Mouse (Mus musculus) bone marrow, adult 2 months (tissue): Measurements from ENCODE around the gene Ccdc6. TPM values are rescaled to one million over a fixed set of nuclear protein-coding genes. Genes with fewer than 3 reads are reported as not detected.

Experiments used
- H3K27ac ChIP-seq: fragments of 200-500 bp; 2 replicates; pipeline ENCODE4 v1.5.1; 2012; ENCODE audit warnings: low read depth, mild to moderate bottlenecking, control low read depth, inconsistent platforms, low read length; ENCODE audit not compliant: control insufficient read depth, poor library complexity, insufficient read depth
- H3K4me1 ChIP-seq: fragments of 200-500 bp; 2 replicates; pipeline ENCODE4 v1.6.1; 2011; ENCODE audit warnings: low read length; ENCODE audit not compliant: control insufficient read depth, insufficient read depth
- H3K4me3 ChIP-seq: fragments of 200-500 bp; replicated peaks from 2 replicates; pipeline ENCODE3; 2011; ENCODE audit warnings: mild to moderate bottlenecking, low read depth, low read length, control low read depth; ENCODE audit not compliant: control insufficient read depth
- CTCF ChIP-seq: fragments of 200-500 bp; IDR thresholded peaks from 2 replicates; pipeline ENCODE4 v1.5.1; 2011; ENCODE audit warnings: low read length, control low read depth; ENCODE audit not compliant: control insufficient read depth, insufficient read depth
- POLR2A ChIP-seq: fragments of 200-500 bp; IDR thresholded peaks from 2 replicates; pipeline ENCODE4 v1.6.1; 2011; ENCODE audit warnings: low read depth, mild to moderate bottlenecking, control low read depth, low read length, borderline replicate concordance; ENCODE audit not compliant: control insufficient read depth
- WGBS: fragments of 180-500 bp; shearing (Covaris S2); methylation state at CpG from one replicate; pipeline ENCODE4 v1.1.7; 2018; 5-methylcytosine and 5-hydroxymethylcytosine counted together
- polyA plus RNA-seq: library from polyadenylated mRNA; stranded (reverse); fragments of >200 nt; gene quantifications from 2 replicates; pipeline ENCODE4 v1.2.4, GENCODE M21; 2011; ENCODE audit warnings: low replicate concordance; ENCODE audit not compliant: missing spikeins, insufficient read depth, insufficient read length

The Ccdc6 gene
- polyA plus RNA-seq, 1 experiment, result 19.1 TPM

- Histone ChIP-seq H3K27ac (no peak overlapping the region), H3K4me1 (no peaks in the 10 kb centered on the region), H3K4me3 (no peak overlapping the region)
- WGBS, result 85% methylated on average over 3 of the region's 3 CpGs
- TF ChIP-seq CTCF (peak; percentile 63), POLR2A (no peak)
Measured at GRCm38 (mm10) chr10:70156431-70157165, 59.7 kb downstream of the Ccdc6 start.

- TF ChIP-seq POLR2A, result no peak
- TF ChIP-seq CTCF, result no peak
- 92% methylated on average over 12 of the region's 12 CpGs for WGBS
- no peak overlapping the region for H3K4me3 ChIP-seq
- no peak overlapping the region for H3K27ac ChIP-seq
- H3K4me1 ChIP-seq, result no peaks in the 10 kb centered on the region
Measured at GRCm38 (mm10) chr10:70159651-70160320, 62.9 kb downstream of the Ccdc6 start.

GRCm38 (mm10) chr10:70160811-70161210 lies 63.9 kb downstream of the Ccdc6 start:
- TF ChIP-seq CTCF, result no peak
- TF ChIP-seq POLR2A, result no peak
- Histone ChIP-seq H3K4me3 (no peak overlapping the region), H3K27ac (no peak overlapping the region), H3K4me1 (no peaks in the 10 kb centered on the region)
- WGBS, result 94% methylated on average over 12 of the region's 12 CpGs

- TF ChIP-seq CTCF (no peak), POLR2A (no peak)
- H3K27ac ChIP-seq, result no peak overlapping the region
- no peak overlapping the region for H3K4me3 ChIP-seq
- H3K4me1 ChIP-seq, result no peaks in the 10 kb centered on the region
- 92% methylated on average over 14 of the region's 14 CpGs for WGBS
Measured at GRCm38 (mm10) chr10:70161504-70161903, 64.6 kb downstream of the Ccdc6 start.

GRCm38 (mm10) chr10:70163681-70164080 lies 66.8 kb downstream of the Ccdc6 start:
- Histone ChIP-seq H3K27ac (no peak overlapping the region), H3K4me1 (no peaks in the 10 kb centered on the region), H3K4me3 (no peak overlapping the region)
- no peak for TF ChIP-seq CTCF
- TF ChIP-seq POLR2A, result no peak
- 91% methylated on average over 5 of the region's 5 CpGs for WGBS

GRCm38 (mm10) chr10:70165877-70166276 lies 69.0 kb downstream of the Ccdc6 start:
- 88% methylated on average over 6 of the region's 6 CpGs for WGBS
- 0 out of 2 replicates have a peak, but pooled peaks have one; percentile 8 for TF ChIP-seq CTCF
- TF ChIP-seq POLR2A, result no peak
- Histone ChIP-seq H3K27ac (no peak overlapping the region), H3K4me3 (no peak overlapping the region), H3K4me1 (no peaks in the 10 kb centered on the region)

- 91% methylated on average over 5 of the region's 5 CpGs for WGBS
- Histone ChIP-seq H3K27ac (no peak overlapping the region), H3K4me3 (no peak overlapping the region), H3K4me1 (no peaks in the 10 kb centered on the region)
- TF ChIP-seq POLR2A (no peak), CTCF (no peak)
Measured at GRCm38 (mm10) chr10:70166427-70166826, 69.5 kb downstream of the Ccdc6 start.

GRCm38 (mm10) chr10:70167625-70168024 lies 70.7 kb downstream of the Ccdc6 start:
- WGBS, result 73% methylated on average over 11 of the region's 11 CpGs
- no peak overlapping the region for H3K4me3 ChIP-seq
- no peak overlapping the region for H3K27ac ChIP-seq
- no peaks in the 10 kb centered on the region for H3K4me1 ChIP-seq
- TF ChIP-seq CTCF (no peak), POLR2A (no peak)

GRCm38 (mm10) chr10:70168396-70168795 lies 71.5 kb downstream of the Ccdc6 start:
- 94% methylated on average over 13 of the region's 13 CpGs for WGBS
- H3K4me1 ChIP-seq, result no peaks in the 10 kb centered on the region
- TF ChIP-seq POLR2A (no peak), CTCF (no peak)
- H3K27ac ChIP-seq, result no peak overlapping the region
- no peak overlapping the region for H3K4me3 ChIP-seq
